Mouse (Mus musculus) small intestine, adult 2 months (tissue): ENCODE measurements around the gene Hhat.

Experiments
- CTCF ChIP-seq: fragments of 200-500 bp; IDR thresholded peaks from 2 replicates; pipeline ENCODE4 v1.5.1; 2012; ENCODE audit warnings: low read depth, mild to moderate bottlenecking, control low read depth, inconsistent platforms, low read length, moderate library complexity, mixed read lengths; ENCODE audit not compliant: insufficient replicate concordance, insufficient read length; ENCODE audit errors: extremely low read depth
- POLR2A ChIP-seq: fragments of 200-500 bp; IDR thresholded peaks from 2 replicates; pipeline ENCODE4 v1.6.1; 2012; ENCODE audit warnings: low read depth, mild to moderate bottlenecking, control low read depth, inconsistent platforms, low read length, moderate library complexity

- TF ChIP-seq POLR2A (no peak), CTCF (no peak)
These were observed 35.4 kb upstream of the Hhat start for GRCm38 (mm10) chr1:192806168-192807157.
